Mouse (Mus musculus): ENCODE measurements around the gene Fermt2. TPM values are rescaled to one million over a fixed set of nuclear protein-coding genes. Genes with fewer than 3 reads are reported as not detected.
A peak's percentile ranks its signal among the peaks of the same experiment; 100 is the strongest.
"Not testable (repeated sequence)": the region's sequence is repeated elsewhere in the genome, so short reads cannot be mapped to it uniquely, and the experiment has no call there.

Gene Fermt2
- polyA plus RNA-seq, 1 experiment from 2014 or later = 83.2 TPM

DNA sequence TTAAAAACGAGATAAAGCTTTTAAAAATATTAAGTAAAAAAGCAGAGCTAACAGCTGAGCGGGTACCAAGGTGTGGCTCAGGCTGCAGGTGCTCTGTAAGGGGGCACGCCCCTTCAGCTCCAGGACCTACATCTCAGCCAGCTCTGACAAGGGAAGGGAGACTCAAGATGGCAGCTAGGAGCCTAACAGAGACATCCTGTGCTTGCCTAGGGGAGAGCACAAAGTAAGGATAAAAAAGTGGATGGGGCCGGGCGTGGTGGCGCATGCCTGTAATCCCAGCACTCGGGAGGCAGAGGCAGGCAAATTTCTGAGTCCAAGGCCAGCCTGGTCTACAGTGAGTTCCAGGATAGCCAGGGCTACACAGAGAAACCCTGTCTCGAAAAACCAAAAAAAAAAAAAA lies 63.5 kb downstream of the Fermt2 start:
- not testable (repeated sequence) for ATAC-seq (replicated peaks; ENCODE audit: insufficient number of reproducible peaks, low FRiP score, low TSS enrichment, low read depth); H3K27ac ChIP-seq (replicated peaks; ENCODE audit: low read depth, low read length)

DNA sequence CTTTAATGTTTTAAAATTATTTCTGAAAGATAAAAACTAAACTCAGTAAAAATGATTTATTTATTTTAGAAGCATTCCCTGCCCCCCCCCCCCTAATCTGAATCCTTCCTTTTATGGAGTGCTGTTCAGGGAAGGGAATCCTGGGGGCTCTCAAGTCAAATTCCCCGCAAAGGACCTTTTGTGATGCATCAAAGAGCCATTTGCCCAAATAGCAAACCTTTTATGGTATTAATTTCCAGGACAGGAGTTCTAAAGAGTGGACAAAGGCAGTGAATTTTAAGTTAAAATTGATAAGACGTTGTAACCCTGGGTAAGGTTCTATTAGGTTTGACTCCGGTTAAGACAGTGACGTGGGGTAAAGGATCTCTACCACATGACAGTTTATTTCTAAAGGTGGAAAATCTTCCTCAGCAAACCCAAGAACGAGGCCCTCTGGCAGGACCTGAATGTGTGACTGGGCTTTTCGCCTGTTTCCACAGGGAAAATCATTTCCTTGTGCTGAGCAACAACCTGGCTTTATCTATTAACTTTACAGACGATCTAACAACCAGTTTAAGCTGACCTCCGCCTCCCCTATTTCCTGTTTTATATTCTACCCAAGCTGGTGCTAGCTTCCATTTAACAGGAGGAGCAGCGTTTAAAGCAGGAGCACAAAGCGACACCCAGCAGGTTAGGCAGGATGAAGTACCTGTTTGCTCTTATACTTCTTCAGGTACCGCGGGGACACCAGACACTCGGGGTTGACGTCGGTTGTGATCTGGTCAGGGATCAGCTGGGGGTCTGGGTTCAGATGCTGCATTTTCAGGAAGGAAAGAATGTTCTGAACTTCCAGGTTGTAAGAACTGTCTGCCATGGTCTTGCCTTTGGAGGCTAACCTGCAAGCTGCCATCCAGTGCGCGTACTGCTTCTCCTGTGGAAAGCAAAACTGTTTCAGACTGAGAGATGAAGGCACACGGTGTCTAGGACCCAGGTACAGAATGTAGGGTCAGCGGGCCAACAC lies 65.6 kb downstream of the Fermt2 start:
- DNase-seq (ENCODE audit: low spot score) (no peak), ATAC-seq (replicated peaks; ENCODE audit: insufficient number of reproducible peaks, low FRiP score, low TSS enrichment, low read depth) (no peak)
- Histone ChIP-seq H3K9me3 (replicated peaks; ENCODE audit: control insufficient read depth, low read length) (no peaks in the 10 kb centered on the region), H3K9ac (replicated peaks; ENCODE audit: low read length) (no peak overlapping the region), H3K4me2 (ENCODE audit: low read depth, low read length) (no peak overlapping the region), H3K27me3 (ENCODE audit: control insufficient read depth, insufficient read depth, low read length) (no peaks in the 10 kb centered on the region), H3K4me3 (ENCODE audit: low read depth, low read length) (no peak overlapping the region), H3K4me1 (ENCODE audit: control insufficient read depth, insufficient read depth, low read length) (no peaks in the 10 kb centered on the region; the same call in 1 of the 2 replicates), H3K36me3 (replicated peaks; ENCODE audit: control insufficient read depth, insufficient read depth, low read depth, low read length) (peaks cover 6% of the 10 kb centered on the region), H3K27ac (replicated peaks; ENCODE audit: low read depth, low read length) (no peak overlapping the region)
- WGBS = 60% methylated on average over 19 of the region's 19 CpGs

More for the DNA sequence above, 63.5 kb downstream of the Fermt2 start:
- peaks cover 10% of the 10 kb centered on the region for H3K36me3 ChIP-seq (replicated peaks; ENCODE audit: control insufficient read depth, insufficient read depth, low read depth, low read length)
- 92% methylated on average over 8 of the region's 8 CpGs for WGBS
- not testable (repeated sequence) for H3K4me3 ChIP-seq (ENCODE audit: low read depth, low read length); H3K27me3 ChIP-seq (ENCODE audit: control insufficient read depth, insufficient read depth, low read length); H3K9ac ChIP-seq (replicated peaks; ENCODE audit: low read length); H3K9me3 ChIP-seq (replicated peaks; ENCODE audit: control insufficient read depth, low read length); H3K4me1 ChIP-seq (ENCODE audit: control insufficient read depth, insufficient read depth, low read length); H3K4me2 ChIP-seq (ENCODE audit: low read depth, low read length); DNase-seq (ENCODE audit: low spot score)

DNA sequence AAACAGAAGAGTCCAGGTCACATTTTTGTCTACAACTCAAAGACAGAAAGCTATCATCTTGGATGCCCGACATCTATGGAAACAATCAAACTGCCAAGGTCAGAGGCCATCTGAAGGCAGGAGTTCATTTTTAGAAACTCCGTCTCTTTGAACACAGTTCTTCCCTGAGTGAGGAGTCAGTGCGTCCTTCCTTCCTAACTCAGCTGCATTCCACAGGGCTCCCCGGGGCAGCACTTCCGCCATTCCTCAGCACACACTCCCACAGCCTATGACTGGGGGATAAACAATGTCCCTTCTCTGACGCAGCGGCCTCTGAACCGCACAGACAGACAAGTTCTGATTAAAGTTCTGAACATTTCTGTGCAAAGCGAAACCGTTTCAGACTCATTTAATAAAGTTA lies 66.3 kb downstream of the Fermt2 start:
- H3K4me1 ChIP-seq (ENCODE audit: control insufficient read depth, insufficient read depth, low read length) = no peaks in the 10 kb centered on the region; the same call in 1 of the 2 replicates
- peak; percentile 60 for DNase-seq (ENCODE audit: low spot score)
- H3K36me3 ChIP-seq (replicated peaks; ENCODE audit: control insufficient read depth, insufficient read depth, low read depth, low read length) = peaks cover 5% of the 10 kb centered on the region
- H3K27me3 ChIP-seq (ENCODE audit: control insufficient read depth, insufficient read depth, low read length) = no peaks in the 10 kb centered on the region
- no peaks in the 10 kb centered on the region for H3K9me3 ChIP-seq (replicated peaks; ENCODE audit: control insufficient read depth, low read length)
- H3K4me3 ChIP-seq (ENCODE audit: low read depth, low read length) = no peak overlapping the region
- peak; percentile 72 for ATAC-seq (replicated peaks; ENCODE audit: insufficient number of reproducible peaks, low FRiP score, low TSS enrichment, low read depth)
- H3K9ac ChIP-seq (replicated peaks; ENCODE audit: low read length) = no peak overlapping the region
- H3K27ac ChIP-seq (replicated peaks; ENCODE audit: low read depth, low read length) = no peak overlapping the region; the same call in 1 of the 2 replicates
- H3K4me2 ChIP-seq (ENCODE audit: low read depth, low read length) = no peak overlapping the region
- WGBS = 10% methylated on average over 10 of the region's 10 CpGs

DNA sequence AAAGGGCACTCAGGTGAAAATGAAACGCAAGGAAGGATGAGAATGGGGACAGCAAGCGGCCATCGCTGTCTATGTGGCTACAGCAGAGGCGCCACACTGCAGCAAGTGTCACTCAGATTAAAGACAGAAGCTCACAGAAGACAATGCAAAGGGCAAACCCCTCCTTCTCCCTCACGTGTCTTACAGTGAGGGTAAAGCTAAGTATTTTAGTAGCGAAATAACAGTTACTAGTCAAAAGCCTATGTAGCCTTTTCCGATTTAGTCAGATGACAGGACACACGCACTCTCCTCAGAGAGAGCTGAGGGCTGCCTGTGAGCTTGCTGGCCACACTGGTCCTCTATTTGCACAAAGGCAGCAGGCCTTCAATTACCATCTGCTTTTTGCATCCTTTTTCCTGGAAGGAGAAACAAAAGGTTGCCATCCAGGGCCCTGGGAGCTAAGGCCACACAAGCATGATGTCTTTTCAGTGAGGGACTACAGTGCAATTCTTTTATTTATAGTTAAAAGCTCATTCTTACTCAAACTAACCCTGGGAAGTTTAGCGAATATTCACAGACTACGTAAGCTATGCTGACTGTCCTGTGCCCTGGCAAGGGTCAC lies 66.9 kb downstream of the Fermt2 start:
- Histone ChIP-seq H3K4me1 (ENCODE audit: control insufficient read depth, insufficient read depth, low read length) (no peaks in the 10 kb centered on the region; the same call in 1 of the 2 replicates), H3K4me3 (ENCODE audit: low read depth, low read length) (no peak overlapping the region), H3K9me3 (replicated peaks; ENCODE audit: control insufficient read depth, low read length) (no peaks in the 10 kb centered on the region), H3K27me3 (ENCODE audit: control insufficient read depth, insufficient read depth, low read length) (no peaks in the 10 kb centered on the region), H3K4me2 (ENCODE audit: low read depth, low read length) (no peak overlapping the region), H3K9ac (replicated peaks; ENCODE audit: low read length) (no peak overlapping the region), H3K27ac (replicated peaks; ENCODE audit: low read depth, low read length) (no peak overlapping the region; the same call in 1 of the 2 replicates), H3K36me3 (replicated peaks; ENCODE audit: control insufficient read depth, insufficient read depth, low read depth, low read length) (peaks cover 5% of the 10 kb centered on the region)
- 51% methylated on average over 10 of the region's 10 CpGs for WGBS
- DNase-seq (ENCODE audit: low spot score) (no peak), ATAC-seq (replicated peaks; ENCODE audit: insufficient number of reproducible peaks, low FRiP score, low TSS enrichment, low read depth) (no peak)

DNA sequence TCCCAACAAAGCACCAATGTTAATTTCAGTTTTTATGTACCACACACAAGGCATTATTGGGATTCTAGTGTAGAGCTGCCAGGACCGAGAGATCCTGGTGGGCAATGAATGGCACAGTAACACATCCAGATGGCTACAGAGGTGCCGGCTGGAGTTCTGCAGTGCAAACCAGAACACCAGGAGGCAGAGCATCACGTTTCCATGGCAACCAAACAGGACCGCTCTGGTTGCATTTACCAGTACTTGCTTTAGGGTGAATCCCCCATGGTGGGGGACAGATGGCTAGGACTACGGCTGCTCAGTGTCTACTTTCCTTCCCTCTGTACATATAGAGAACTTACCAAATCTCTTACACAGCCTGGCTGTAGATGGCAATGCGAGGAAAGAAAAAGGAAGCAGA lies 67.5 kb downstream of the Fermt2 start:
- DNase-seq (ENCODE audit: low spot score) (peak; percentile 79), ATAC-seq (replicated peaks; ENCODE audit: insufficient number of reproducible peaks, low FRiP score, low TSS enrichment, low read depth) (peak; percentile 50; the same call in 1 of the 2 replicates)
- no peaks in the 10 kb centered on the region for H3K9me3 ChIP-seq (replicated peaks; ENCODE audit: control insufficient read depth, low read length)
- WGBS = 36% methylated on average over 6 of the region's 6 CpGs
- H3K27ac ChIP-seq (replicated peaks; ENCODE audit: low read depth, low read length) = no peak overlapping the region
- no peak overlapping the region for H3K4me3 ChIP-seq (ENCODE audit: low read depth, low read length)
- no peak overlapping the region for H3K9ac ChIP-seq (replicated peaks; ENCODE audit: low read length)
- H3K4me1 ChIP-seq (ENCODE audit: control insufficient read depth, insufficient read depth, low read length) = no peaks in the 10 kb centered on the region; the same call in 1 of the 2 replicates
- H3K27me3 ChIP-seq (ENCODE audit: control insufficient read depth, insufficient read depth, low read length) = no peaks in the 10 kb centered on the region
- H3K4me2 ChIP-seq (ENCODE audit: low read depth, low read length) = no peak overlapping the region
- H3K36me3 ChIP-seq (replicated peaks; ENCODE audit: control insufficient read depth, insufficient read depth, low read depth, low read length) = peaks cover 5% of the 10 kb centered on the region

DNA sequence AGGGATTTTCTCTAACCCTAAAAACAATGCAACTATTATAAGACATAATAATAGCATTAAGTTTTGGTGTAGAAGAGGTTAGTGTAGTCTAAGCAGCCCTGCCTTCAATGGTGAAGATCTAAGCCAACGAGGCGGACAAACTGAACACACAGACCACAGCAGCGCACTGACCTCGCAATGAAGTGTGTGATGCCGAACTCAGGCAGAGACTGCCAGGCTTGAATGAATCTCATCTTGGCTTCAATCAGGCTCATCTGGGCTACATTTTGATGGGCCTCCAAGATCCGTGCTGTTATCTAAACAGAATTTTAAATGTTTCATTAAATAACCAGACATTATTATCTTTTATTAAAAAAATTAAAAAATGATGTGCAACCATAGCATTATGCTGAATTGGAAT lies 68.0 kb downstream of the Fermt2 start:
- H3K4me3 ChIP-seq (ENCODE audit: low read depth, low read length) = no peak overlapping the region
- 86% methylated on average over 6 of the region's 6 CpGs for WGBS
- ATAC-seq (replicated peaks; ENCODE audit: insufficient number of reproducible peaks, low FRiP score, low TSS enrichment, low read depth) = no peak

DNA sequence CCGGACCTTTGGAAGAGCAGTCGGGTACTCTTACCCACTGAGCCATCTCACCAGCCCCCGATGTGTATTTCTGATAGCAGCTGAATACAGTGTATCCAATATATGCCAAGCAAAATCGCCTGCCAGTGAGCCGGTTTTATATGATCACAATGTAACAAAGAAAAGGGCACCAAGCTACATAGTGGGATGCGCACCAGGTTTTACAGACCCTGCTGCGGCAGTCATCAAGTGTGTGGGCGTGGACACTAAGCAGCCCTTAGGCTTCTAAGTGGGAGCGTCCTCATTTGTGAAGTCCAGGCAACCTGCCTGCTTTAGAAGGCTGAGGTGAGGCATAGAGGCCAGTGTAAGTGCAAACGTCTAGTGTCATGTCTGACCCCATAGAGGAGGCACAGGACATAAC lies 69.4 kb downstream of the Fermt2 start:
- DNase-seq (ENCODE audit: low spot score) (no peak), ATAC-seq (replicated peaks; ENCODE audit: insufficient number of reproducible peaks, low FRiP score, low TSS enrichment, low read depth) (no peak)
- H3K27me3 ChIP-seq (ENCODE audit: control insufficient read depth, insufficient read depth, low read length) = no peaks in the 10 kb centered on the region
- WGBS = 92% methylated on average over 10 of the region's 10 CpGs
- peaks cover 3% of the 10 kb centered on the region for H3K36me3 ChIP-seq (replicated peaks; ENCODE audit: control insufficient read depth, insufficient read depth, low read depth, low read length)
- no peaks in the 10 kb centered on the region; the same call in none of the 2 replicates for H3K4me1 ChIP-seq (ENCODE audit: control insufficient read depth, insufficient read depth, low read length)
- no peak overlapping the region for H3K4me3 ChIP-seq (ENCODE audit: low read depth, low read length)
- no peak overlapping the region for H3K27ac ChIP-seq (replicated peaks; ENCODE audit: low read depth, low read length)
- no peaks in the 10 kb centered on the region for H3K9me3 ChIP-seq (replicated peaks; ENCODE audit: control insufficient read depth, low read length)
- no peak overlapping the region for H3K4me2 ChIP-seq (ENCODE audit: low read depth, low read length)
- no peak overlapping the region for H3K9ac ChIP-seq (replicated peaks; ENCODE audit: low read length)

More for the DNA sequence above, 68.0 kb downstream of the Fermt2 start:
- H3K27ac ChIP-seq (replicated peaks; ENCODE audit: low read depth, low read length) = no peak overlapping the region
- H3K27me3 ChIP-seq (ENCODE audit: control insufficient read depth, insufficient read depth, low read length) = no peaks in the 10 kb centered on the region
- no peaks in the 10 kb centered on the region; the same call in none of the 2 replicates for H3K4me1 ChIP-seq (ENCODE audit: control insufficient read depth, insufficient read depth, low read length)
- DNase-seq (ENCODE audit: low spot score) = no peak
- no peaks in the 10 kb centered on the region for H3K9me3 ChIP-seq (replicated peaks; ENCODE audit: control insufficient read depth, low read length)
- H3K9ac ChIP-seq (replicated peaks; ENCODE audit: low read length) = no peak overlapping the region
- peaks cover 5% of the 10 kb centered on the region for H3K36me3 ChIP-seq (replicated peaks; ENCODE audit: control insufficient read depth, insufficient read depth, low read depth, low read length)
- H3K4me2 ChIP-seq (ENCODE audit: low read depth, low read length) = no peak overlapping the region

DNA sequence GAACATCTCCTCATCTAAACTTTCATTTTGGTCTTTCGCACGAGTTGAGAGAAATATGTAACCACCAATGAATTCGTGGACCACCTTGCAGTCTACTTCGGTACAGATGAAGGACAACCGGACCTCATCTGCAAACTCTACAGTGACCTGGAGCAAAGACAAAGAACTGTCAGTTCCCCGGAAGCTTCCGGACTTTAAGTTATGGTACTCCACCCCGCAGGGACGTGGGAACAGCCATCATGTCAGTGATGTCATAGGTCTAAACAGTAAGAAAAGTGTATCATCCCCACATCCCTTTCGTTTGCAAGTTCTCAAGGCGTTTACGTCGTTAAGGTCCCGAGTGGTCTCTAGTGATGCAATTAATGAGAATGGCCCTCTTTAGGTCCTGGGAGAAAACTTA lies 70.0 kb downstream of the Fermt2 start:
- DNase-seq (ENCODE audit: low spot score) (no peak), ATAC-seq (replicated peaks; ENCODE audit: insufficient number of reproducible peaks, low FRiP score, low TSS enrichment, low read depth) (no peak)
- Histone ChIP-seq H3K4me2 (ENCODE audit: low read depth, low read length) (no peak overlapping the region), H3K9me3 (replicated peaks; ENCODE audit: control insufficient read depth, low read length) (no peaks in the 10 kb centered on the region), H3K27me3 (ENCODE audit: control insufficient read depth, insufficient read depth, low read length) (no peaks in the 10 kb centered on the region), H3K27ac (replicated peaks; ENCODE audit: low read depth, low read length) (no peak overlapping the region), H3K4me3 (ENCODE audit: low read depth, low read length) (no peak overlapping the region), H3K4me1 (ENCODE audit: control insufficient read depth, insufficient read depth, low read length) (no peaks in the 10 kb centered on the region; the same call in none of the 2 replicates), H3K9ac (replicated peaks; ENCODE audit: low read length) (no peak overlapping the region), H3K36me3 (replicated peaks; ENCODE audit: control insufficient read depth, insufficient read depth, low read depth, low read length) (peaks cover 3% of the 10 kb centered on the region)
- WGBS = 94% methylated on average over 14 of the region's 14 CpGs
